Mouse (Mus musculus) thymus, postnatal 10 days (tissue): ENCODE data around the gene Spi1.

ENCODE experiments used
- DNase-seq, 2 experiments: peaks; one replicate each; pipeline ENCODE4 v3.0.0; 2021; ENCODE audit warnings: low spot score in 2 of 2

The Spi1 gene

DNA sequence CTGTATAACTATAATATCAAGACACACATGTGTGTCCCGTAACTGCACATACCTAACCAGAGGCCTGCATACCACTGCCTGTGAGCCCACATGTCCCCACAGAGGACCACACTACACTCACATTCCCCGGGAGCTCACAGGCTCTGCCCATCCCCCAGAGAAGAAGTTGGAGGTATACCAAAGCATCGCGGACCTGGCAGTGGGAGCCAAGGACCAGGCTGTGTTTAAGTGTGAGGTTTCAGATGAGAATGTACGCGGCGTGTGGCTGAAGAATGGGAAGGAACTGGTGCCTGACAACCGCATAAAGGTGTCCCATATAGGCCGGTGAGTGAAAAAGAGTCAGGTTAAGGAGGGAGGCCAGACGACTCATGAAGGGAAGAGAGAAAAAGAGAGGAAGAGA, 42.9 kb downstream of the Spi1 start:
- DNase-seq: no peak

DNA sequence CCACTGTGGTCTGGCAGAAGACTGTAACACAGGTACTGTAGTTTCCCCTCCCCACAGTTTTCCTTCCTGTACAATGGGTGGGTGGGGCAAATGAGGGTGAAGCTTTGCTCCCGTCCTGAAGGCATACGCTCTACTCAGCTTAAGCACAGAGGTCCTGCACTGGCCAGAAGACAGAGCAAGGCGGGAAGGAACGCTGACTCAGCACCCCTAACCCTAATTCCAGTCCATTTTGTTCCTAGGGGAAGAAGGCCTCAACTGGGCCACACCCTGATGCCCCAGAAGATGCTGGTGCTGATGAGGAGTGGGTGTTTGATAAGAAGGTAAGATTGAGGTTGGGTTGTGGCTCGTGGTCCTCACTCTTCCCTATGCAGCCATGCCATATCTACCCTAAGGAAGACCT, 46.6 kb downstream of the Spi1 start:
- no peak for DNase-seq

DNA sequence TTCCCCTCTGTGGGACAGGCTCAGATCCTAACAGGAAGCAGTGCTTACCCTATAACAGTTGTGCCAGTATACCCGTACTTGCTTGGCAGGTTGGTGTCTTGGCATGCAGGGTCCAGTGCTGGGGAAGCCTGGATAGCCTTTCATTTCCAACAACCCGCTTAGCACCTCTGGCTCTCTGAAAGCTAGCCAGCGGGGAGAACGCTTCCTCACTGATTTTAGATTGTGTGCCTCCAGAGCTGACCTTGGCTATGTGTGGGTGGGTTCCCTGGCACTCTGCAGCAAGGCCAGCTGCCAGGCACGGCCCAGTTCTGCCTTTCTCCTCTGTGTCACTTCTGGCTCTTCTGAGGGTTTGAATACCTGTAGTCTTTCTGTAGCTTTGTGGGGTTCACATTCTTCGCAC, 47.9 kb downstream of the Spi1 start:
- DNase-seq: no peak

DNA sequence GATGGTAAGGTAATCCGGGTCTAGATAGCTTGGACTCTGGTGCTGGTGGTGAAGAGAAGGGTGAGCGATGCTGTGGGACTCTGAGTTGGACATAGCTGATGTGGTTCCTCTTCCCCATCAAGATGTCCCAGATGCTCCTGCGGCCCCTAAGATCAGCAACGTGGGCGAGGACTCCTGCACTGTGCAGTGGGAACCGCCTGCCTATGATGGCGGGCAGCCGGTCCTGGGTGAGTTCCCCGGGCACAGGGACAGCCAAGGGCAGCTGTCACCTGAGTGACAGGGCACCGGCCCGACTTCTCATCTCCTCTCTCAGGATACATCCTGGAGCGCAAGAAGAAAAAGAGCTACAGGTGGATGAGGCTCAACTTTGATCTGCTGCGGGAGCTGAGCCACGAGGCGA, 49.1 kb downstream of the Spi1 start:
- DNase-seq: no peak

DNA sequence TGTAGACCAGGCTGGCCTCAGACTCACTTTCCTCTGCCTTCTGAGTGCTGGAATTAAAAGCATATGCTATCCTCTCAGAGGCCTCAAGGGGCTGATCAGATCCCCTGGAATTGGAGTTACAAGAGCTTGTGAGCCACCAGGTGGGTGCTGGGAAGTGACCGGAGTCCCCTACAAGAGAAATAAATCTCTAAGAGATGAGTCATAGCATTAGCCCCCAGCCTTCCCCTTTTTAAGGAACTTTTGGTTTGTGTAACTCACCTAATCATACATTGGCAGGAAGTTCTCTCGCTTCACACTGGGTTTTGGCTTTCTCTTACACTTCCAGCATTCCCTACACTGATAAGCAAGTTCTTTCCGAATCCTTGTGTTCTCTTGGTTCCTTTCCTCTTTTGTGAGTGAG, 49.8 kb downstream of the Spi1 start:
- no peak for DNase-seq

DNA sequence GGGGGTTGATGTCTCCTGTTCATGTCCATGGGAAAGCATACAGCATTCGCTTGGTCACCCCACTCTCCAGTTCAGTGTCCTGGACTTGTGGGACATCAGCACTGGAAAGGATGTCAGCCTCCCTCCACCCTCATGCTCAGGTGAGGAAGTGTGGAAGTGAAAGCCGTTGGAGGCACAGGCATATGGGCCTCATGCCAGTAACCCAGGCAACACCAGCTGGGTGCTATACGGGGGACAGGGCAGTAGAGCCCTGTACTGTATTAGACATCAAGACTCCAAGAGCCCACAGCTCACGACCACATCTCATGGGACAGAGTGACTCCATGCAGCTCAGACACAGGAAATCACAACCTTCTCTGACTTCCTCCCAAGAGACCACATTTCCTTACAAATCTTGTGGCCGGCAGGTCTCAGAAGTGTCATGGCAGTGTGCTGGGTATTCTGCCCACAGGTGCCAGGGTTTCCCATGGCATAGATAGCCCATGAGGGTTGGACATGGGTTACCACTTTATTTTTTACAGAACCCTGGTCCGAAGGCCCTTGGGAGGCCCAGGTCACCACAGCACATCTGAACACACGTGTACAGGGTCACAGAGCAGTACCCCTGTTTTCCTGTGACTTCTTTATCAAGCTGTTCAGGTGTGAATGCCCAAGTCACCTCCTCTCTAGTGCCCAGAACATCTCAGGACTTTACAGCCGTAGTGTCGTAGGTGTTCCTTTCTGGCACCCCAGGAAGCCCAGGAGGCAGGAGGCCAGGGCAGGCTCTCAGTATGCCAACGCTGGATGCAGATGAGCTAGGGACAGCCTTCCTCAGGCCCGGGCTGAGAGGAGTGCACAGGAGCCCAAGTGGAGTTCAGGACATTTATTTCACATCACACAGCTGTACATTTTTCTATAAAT, 54.6 kb downstream of the Spi1 start:
- DNase-seq: no peak

DNA sequence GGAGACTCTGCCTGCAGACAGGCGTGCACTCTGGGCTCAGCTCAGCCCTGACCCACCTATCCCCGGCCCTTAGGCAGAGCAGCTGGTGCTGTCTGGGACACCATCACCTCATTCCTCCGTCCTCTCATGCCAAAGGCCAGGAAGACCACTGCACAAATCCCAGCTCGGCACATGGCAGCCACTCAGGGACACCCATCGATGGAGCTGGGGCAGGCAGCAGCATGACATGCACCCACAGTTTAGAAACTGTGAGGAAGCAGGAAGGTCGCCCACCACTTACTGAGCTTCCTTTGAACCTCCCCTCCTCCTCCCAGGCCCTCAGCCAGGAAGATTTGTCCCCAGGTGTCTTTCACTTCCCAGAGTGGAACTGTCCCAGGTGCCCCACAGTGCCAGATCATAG, 55.3 kb downstream of the Spi1 start:
- no peak for DNase-seq

DNA sequence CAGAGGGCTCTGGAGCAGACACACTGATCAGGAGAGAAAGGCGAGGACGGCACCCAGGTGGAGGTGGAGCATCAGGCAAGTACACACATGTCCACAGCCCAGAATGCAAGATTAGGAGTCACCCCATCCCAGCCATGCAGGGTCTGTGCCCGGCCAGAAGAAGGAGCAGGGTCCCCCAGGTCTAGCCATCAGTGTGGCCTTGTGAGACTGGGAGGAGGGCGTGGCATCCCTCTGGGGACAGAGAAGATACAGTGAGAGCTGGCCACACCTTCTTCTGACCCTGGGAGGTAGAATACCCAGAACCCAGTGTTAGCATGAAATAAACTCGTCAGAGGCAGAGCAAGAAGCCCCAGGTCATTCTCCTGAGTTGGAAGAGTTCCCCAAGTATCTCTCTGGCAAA, 57.1 kb downstream of the Spi1 start:
- no peak for DNase-seq

DNA sequence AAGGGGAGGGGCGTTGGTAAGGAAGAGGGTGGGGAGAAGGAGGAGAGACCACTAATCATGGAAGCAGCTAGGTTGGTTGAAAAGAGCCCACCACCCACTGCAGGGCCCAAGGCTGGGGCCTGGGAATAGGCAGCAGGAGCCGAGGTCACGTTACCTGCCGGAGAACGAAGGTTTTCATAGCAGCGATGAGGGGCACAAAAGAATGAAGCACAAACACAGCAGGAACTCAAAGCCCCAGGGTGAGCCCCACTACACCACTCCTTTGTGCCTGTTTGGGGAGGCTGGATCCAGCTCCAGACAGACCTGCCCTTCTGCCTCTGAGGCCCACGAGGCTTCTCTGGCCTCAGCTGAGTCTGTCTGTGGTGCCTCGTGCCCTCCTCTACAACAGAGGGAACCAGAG, 57.6 kb downstream of the Spi1 start:
- no peak for DNase-seq

DNA sequence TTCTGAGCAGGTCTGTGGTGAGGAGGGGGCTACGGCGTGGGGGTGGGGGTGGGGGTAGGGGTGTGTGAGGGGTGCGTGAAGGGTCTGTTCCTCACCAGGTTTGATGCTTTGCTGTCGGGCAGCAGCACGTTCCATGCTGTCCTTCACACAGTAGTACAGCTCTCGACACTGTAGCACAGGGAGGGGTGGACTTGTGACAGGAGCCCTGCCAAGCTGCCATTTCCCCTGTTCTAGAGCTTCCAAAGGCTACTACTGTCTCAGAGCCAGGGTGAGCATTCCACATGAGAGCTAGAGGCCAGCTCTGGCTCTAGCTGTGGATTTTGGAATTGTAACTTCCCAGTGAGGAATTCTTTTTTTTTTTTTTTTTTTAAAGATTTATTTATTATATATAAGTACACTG, 60.7 kb downstream of the Spi1 start:
- no peak for DNase-seq

DNA sequence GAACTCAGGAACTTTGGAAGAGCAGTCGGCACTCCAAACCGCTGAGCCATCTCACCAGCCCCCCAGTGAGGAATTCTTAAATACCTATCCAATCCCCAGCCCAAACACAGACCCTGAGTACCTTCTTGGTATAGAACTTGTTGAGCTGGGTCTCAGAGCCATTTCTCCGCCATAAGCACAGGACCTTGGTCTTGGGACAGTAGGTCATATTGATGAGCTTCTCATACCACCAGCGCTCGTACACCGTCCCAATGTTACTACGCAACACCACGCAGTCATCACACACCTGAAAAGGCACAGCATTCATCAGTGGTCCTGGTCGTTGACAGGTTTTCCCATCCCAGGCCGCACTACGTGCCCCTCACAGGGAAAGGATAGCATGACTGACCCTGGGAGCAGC, 61.2 kb downstream of the Spi1 start:
- no peak for DNase-seq

DNA sequence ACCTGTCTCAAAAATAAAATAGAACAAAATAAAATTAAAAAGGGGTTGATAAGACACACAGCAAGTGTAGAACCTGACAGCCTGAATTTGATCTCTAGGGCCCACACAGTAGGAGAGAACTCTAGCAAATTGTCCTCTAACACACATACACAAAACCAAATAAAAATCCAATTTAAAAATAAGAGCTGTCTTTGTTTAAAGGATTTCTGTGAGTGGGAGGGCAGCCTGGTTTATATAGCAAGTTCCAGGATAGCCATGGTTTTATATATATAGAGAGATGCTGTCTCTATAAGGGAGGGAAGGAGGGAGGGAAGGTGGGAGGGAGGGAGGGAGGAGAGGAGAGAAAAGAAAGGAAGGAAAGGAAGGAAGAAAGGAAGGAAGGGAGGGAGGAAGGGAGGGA, 65.9 kb downstream of the Spi1 start:
- DNase-seq: no peak

DNA sequence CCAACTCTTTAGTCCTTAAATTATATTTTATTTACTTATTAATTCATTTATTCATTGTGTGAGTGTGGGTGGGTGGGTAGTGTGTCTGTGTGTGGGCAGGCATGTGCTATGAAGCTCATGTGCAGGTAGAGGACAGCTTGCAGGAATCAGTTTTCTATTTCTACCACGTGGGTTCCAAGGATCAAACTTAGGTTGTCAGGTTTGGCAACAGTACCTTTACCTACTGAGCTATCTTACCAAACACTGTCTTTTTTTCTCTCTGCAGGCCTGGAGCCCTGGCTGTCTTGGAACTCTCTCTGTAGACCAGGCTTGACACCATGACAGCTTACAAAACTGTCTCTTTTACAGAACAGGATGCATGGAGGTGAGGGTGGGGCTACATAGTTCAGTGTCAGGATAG, 69.1 kb downstream of the Spi1 start:
- no peak for DNase-seq

DNA sequence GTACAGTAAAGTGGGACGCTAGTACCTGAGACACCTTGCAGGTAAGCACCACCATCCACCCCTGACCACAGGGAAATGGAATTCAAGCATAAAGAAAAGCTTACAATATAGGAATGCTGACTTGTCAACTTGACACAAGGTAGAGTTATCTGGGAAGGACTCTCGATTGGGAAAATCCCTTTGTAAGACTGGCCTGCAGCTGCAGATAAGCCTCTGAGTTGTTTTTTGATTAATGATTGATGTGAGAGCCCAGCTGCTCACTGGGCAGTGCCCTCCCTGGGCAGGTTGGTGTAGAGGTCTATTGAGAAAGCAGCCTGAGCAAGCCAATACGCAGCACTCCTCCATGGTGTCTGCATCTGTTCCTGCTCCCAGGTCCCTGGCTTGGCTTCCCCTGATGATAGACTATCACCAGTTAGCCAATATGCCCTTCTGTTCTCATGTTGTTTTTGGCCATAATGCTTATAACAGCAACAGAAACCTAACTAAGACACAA, 70.7 kb downstream of the Spi1 start:
- no peak for DNase-seq

DNA sequence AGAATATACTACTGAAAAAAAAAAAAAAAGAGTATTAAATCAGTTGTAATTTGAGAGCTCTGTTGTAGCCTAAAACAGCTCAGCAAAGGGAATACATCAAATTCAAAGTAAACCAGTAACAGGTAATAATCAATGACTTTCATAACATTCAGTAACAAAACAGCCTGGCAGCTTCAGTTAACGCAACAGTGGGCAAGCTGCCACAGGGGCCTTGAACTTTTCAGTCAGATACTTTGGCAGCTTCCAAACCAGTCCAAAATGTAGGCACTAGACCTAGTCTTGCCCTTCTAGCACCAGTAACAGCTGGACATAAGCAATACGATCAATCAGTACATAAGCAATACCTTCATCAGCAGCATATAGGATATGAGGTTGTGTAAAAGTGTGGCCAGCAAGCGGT, 71.9 kb downstream of the Spi1 start:
- DNase-seq: no peak

DNA sequence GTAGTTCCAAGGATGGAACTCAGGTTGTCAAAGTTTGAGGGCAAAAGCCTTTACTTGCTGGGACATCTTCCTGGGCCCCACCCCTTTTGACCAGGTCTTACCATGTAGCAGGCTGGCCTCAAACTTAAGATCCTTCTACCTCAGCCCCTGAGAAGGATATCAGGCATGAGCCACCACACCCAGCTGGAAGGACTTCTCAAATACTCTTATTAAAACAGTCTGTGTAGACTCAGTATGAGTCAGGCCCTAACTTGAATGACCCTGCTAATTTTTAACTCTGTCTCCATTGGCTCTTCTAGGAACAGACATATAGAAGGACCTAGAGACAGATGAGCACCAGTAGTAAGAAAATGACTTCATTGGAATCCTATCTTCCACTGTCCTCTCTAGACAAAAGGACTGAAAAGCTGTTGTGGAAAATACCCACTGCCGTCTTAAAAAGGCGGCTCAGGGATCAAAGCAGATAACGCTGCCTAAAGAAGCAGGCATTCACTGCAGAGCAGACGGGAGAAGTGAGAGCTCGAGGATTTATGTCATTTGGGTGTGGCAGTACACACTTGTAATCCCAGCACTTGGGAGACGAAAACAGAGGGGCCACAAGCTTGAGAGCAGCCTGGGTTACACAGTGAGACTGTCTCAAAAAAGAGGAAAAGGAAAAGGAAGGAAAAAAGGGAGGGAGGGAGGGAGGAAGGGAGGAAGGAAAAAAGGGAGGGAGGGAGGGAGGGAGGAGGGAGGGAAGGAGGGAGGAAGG, 75.0 kb downstream of the Spi1 start:
- no peak for DNase-seq

DNA sequence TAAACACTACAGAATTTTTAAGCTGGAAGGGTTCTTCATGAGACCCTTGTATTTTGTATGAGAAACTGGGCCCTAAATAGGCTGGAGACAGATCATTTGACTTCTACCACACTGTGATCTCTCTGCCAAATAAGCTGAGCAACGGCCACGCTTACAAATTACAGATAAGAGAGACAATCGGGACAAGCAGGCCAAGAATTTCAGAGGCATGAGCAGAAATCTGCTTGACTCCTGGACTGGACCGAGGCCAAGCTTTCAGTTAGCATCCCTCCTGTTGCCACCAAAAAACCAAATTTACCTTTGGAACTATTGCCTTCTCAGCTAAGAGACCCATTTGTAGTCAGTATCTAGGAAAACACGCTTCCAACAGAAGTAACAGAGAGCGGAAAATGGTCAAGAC, 78.4 kb downstream of the Spi1 start:
- no peak for DNase-seq

DNA sequence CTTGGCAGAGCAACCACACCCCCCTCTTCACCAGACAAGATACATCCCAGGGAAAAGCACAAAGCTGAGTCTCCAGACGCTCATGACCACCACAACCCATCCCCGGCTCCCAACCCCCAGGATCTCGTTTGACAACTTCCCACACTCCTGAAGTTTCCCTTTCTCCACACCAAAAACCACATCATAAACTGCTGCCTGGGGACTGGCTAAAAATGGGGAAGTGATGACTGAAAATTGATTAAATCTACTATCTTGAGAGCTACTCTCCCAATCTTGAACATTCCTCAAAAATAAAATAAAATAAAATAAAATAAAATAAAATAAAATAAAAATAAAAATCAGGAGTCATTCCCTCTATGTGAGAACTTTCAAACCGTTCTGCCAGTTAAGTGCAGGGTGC, 80.8 kb downstream of the Spi1 start:
- no peak for DNase-seq

DNA sequence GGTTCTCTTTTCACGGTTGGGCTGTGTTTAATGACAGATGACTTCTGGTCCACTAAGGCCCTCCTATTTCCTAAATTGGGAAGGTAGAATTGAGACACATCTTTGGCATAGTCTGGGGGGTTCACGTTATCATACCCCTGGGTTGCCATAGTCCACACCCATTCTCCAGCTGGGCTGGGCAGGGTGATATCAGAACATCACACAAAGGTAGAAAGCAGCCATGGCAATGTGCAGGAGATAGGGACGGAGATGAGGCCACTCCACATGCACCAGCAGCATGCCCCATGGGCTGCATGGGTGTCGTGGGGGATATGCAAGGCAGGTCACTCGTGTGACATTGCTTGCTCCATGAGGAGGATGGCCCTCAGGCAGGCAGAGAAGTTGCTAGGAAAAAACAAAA, 81.3 kb downstream of the Spi1 start:
- no peak for DNase-seq

DNA sequence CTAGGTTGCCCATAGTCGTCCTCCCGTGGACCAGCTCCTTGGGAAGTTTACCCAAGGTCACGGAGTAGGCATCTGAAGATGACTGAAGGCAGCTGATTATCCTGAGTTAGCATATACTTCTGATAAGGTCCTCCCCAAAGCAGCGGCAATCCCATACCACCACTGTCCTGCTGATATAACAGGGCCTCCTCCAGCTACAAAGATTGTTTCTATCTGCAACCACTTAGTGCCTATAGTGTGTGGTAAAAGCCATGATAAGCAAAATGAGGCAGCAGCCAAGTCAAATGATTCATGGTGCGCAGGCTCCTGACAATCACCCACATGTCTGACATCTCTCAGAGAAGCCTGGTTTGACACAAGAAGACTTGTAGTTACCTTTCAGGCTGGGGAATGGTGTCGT, 82.8 kb downstream of the Spi1 start:
- DNase-seq: no peak
